Mouse (Mus musculus) neural tube, embryonic 12.5 days (tissue): Measurements from ENCODE around the gene Ptpn23. TPM values are rescaled to one million over a fixed set of nuclear protein-coding genes. Genes with fewer than 3 reads are reported as not detected.
"Not testable (repeated sequence)": the region's sequence is repeated elsewhere in the genome, so short reads cannot be mapped to it uniquely, and the experiment has no call there.

Experiments used
- ATAC-seq: fragments of 200-750 bp; cut with Nextera tagmentation; 2 replicates; pipeline ENCODE4 v1.8.0; 2017; ENCODE audit warnings: low read depth, mild to moderate bottlenecking, moderate TSS enrichment, moderate library complexity; ENCODE audit not compliant: low FRiP score
- H3K27ac ChIP-seq: fragments of 300-500 bp; sonication (generic); 2 replicates; pipeline ENCODE4 v1.5.1; 2016
- H3K27me3 ChIP-seq: fragments of 300-500 bp; sonication (generic); replicated peaks from 2 replicates; pipeline ENCODE4 v1.6.1; 2016; ENCODE audit warnings: mild to moderate bottlenecking
- H3K36me3 ChIP-seq: fragments of 300-500 bp; sonication (generic); 2 replicates; pipeline ENCODE4 v1.6.1; 2016; ENCODE audit warnings: mild to moderate bottlenecking
- H3K4me1 ChIP-seq: fragments of 300-500 bp; sonication (generic); 2 replicates; pipeline ENCODE4 v1.6.1; 2016
- H3K4me2 ChIP-seq: fragments of 300-500 bp; sonication (generic); replicated peaks from 2 replicates; pipeline ENCODE4 v1.6.1; 2016; ENCODE audit warnings: mild to moderate bottlenecking
- H3K4me3 ChIP-seq: fragments of 300-500 bp; sonication (generic); 2 replicates; pipeline ENCODE4 v1.5.1; 2016
- H3K9ac ChIP-seq: fragments of 300-500 bp; sonication (generic); 2 replicates; pipeline ENCODE4 v1.6.1; 2016; ENCODE audit warnings: mild to moderate bottlenecking
- H3K9me3 ChIP-seq: fragments of 300-500 bp; sonication (generic); 2 replicates; pipeline ENCODE4 v1.6.1; 2016; ENCODE audit warnings: mild to moderate bottlenecking
- WGBS: fragments of 180-500 bp; shearing (Covaris S2); methylation state at CpG from one replicate; pipeline ENCODE4 v1.1.7; 2016; 5-methylcytosine and 5-hydroxymethylcytosine counted together
- polyA plus RNA-seq: library from polyadenylated mRNA; unstranded; fragments of >200 nt; fragmentation: Nextera tagmentation; extraction: Ambion mirVana; gene quantifications from 2 replicates; pipeline ENCODE4 v1.2.1, GENCODE M21; 2016

The Ptpn23 gene
- polyA plus RNA-seq, 1 experiment from 2014 or later, result 17.6 TPM

DNA sequence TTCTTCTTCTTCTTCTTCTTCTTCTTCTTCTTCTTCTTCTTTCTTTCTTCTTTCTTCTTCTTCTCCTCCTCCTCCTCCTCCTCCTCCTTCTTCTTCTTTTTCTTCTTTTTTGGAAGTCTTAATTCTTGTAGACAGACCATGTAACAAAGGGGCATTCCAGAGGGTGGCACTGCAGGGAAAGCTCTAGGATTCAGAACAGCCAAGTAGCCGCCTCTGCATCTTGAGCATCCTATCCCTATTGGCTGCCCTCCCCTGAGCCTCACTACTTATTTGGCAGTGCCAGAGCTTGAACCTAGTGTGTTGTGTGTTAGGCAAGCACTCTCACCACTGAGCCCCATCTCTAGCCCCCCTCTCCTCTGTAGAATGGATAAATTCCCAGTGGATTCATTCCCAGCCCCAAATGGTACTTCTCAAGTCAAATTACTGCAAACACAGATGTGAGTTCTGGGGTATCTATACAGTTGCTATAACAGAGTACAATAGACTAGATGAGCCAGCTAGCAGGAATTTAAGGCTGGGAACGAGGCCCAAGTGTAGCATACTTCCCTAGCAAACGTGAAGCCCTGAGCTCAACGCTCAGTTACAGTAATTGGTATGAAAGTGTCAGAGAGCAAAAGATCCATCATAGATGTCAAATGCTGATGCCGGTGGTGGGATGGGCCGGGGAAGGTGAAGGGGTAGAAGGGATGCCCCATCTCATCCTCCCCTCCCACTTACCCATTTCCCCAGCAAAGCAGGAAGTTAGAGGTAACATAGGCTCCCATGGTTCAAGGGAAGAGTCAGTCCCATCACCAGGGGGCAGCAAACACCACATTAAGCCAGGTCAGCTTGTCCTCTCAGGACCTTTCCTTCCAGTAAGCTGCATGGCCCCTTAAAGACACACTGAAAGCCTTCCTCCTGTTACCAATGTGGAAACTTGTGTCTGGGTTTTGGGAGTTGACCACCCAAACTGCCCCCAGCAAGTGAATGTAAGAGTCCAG lies 3.2 kb upstream of the Ptpn23 start:
- 47% methylated on average over 6 of the region's 6 CpGs for WGBS
- Histone ChIP-seq H3K36me3 (no peaks in the 10 kb centered on the region), H3K9me3 (no peaks in the 10 kb centered on the region), H3K27ac (no peak overlapping the region), H3K4me3 (no peak overlapping the region), H3K4me1 (peaks cover 9% of the 10 kb centered on the region), H3K4me2 (no peak overlapping the region), H3K27me3 (no peaks in the 10 kb centered on the region), H3K9ac (0 out of 2 replicates have a peak overlapping the region, but pooled peaks have one; percentile 6)
- no peak for ATAC-seq

DNA sequence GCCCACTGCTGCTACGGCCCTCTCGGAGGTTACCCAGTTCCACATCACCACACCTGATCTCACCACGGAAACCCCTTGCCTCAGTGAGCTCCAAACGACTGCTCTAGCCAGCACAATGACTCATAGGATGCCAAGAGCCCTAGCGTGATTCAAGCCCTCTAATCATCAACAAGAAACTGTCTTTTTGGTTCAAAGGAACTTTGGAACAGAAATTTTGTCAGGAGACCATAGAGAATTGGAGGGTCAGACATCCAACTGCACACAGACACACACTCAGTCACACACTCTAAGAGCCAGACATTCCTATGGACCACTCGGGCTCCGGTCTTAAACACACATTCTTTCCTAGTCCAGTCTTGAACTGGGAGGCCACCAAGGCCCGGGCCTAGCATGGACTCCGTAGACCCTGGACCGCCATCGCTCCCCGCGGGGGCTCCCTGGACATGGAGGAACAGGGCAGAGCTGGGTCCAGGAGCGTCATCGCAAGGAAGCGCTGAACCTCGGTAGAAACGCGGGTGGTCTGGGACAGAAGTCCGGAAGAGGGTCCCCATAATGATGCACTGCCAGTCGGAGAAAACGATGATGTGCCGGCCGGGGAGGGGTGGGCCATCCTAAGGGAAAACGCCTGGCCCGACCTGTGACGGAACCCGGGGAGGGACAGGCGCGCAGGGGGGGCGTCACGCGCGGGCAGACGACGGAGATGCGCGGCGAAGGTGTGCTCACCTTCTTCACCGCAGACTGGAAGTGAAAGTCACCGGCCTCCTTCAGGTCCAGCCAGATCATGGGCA lies 508 bp downstream of the Ptpn23 start:
- peak; percentile 79 for ATAC-seq
- H3K4me3 ChIP-seq, result peak overlapping the region; percentile 85
- no peak overlapping the region for H3K27ac ChIP-seq
- no peaks in the 10 kb centered on the region for H3K9me3 ChIP-seq
- H3K4me2 ChIP-seq, result peak overlapping the region; percentile 76
- 0 out of 2 replicates have a peak, but pooled peaks cover 3% of the 10 kb centered on the region for H3K36me3 ChIP-seq
- WGBS, result 3% methylated on average over 41 of the region's 41 CpGs
- peak overlapping the region; percentile 88 for H3K9ac ChIP-seq
- H3K4me1 ChIP-seq, result peaks cover 12% of the 10 kb centered on the region
- H3K27me3 ChIP-seq, result no peaks in the 10 kb centered on the region

DNA sequence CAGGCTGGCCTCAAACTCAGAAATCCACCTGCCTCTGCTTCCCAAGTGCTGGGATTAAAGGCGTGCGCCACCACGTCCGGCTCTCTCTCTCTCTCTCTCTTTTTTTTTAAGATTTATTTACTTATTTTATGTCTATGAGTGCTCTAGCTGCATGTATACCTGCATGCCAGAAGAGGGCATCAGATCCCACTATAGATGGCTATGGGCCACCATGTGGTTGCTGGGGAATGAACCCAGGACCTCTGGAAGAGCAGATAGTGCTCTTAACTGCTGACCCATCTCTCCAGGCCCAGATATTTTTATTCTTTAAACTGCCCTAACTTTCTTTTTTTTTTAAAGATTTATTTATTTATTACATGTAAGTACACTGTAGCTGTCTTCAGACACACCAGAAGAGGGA lies 4.8 kb downstream of the Ptpn23 start:
- ATAC-seq, H3K27me3 ChIP-seq, H3K9ac ChIP-seq, H3K27ac ChIP-seq, H3K4me2 ChIP-seq, H3K9me3 ChIP-seq, H3K4me3 ChIP-seq: not testable (repeated sequence)
- Histone ChIP-seq H3K4me1 (peaks cover 12% of the 10 kb centered on the region), H3K36me3 (peaks cover 10% of the 10 kb centered on the region; the same call in 1 of the 2 replicates)
- 88% methylated on average over 4 of the region's 4 CpGs for WGBS

DNA sequence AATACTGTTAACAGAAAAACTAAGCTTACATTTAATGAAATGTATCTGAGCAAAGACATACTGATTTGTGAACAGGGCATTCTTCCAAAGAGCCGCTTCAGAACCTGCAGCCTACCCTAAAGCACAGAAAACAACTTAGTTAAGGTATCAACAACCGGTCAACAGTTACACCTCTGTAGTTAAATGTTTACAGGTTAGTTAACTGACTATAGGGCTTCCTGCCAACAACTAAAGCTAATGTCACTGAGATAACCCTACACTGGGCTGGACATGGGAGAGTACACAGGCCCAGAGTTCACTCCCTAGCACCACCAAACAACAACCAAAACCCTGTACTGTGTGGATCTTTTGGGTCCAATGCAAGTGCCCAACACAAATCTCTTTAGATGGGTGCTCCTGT lies 5.3 kb downstream of the Ptpn23 start:
- Histone ChIP-seq H3K27me3 (no peaks in the 10 kb centered on the region), H3K27ac (no peak overlapping the region), H3K4me1 (peaks cover 12% of the 10 kb centered on the region), H3K4me2 (no peak overlapping the region), H3K9me3 (no peaks in the 10 kb centered on the region), H3K4me3 (no peak overlapping the region), H3K36me3 (peaks cover 11% of the 10 kb centered on the region; the same call in 1 of the 2 replicates), H3K9ac (no peak overlapping the region)
- over 99% methylated on average over 2 of the region's 2 CpGs for WGBS
- no peak for ATAC-seq

DNA sequence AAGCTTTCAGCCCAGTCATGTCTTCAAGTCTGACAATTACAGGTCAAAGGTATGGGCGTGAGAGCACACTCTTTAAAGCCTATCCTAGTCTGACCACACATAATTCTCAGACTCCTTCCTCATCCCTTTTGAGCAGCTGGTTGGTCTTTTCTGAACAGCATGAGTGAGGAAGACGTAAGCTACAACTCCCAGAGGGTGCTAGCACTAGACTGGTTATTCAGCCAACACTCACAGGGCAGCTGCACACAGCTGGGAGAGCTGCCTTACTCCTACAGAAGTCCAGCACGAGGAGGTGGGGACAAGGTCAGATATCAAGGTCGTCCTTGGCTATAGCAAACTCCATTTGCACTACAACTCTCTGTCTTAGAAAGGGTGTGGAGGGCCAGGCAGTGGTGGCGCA lies 7.4 kb downstream of the Ptpn23 start:
- ATAC-seq, result no peak
- H3K9ac ChIP-seq, result no peak overlapping the region

DNA sequence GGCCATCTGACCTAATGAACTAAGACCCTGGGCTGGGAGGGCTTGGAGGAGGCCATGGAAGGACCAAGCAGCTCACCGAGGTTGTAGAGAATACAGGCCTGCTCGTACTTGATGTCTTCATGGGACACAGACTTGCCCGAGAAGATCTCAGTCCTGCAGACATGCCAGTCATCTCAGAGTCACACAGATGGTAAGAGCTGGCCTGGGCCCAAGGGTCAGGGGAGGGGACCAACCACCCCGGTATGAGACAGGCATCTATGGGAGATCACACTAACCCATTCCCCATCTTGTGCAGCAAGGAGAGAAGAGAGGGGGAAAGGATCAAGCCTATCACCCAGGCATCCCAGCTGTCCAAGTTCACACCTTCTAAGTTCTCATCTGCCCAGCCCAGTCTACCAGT lies 14.7 kb downstream of the Ptpn23 start:
- Histone ChIP-seq H3K27ac (no peak overlapping the region), H3K9ac (no peak overlapping the region), H3K4me2 (no peak overlapping the region), H3K27me3 (no peaks in the 10 kb centered on the region), H3K4me1 (no peaks in the 10 kb centered on the region), H3K9me3 (no peaks in the 10 kb centered on the region), H3K4me3 (no peak overlapping the region), H3K36me3 (peaks cover 75% of the 10 kb centered on the region)
- WGBS, result 90% methylated on average over 4 of the region's 4 CpGs
- ATAC-seq, result no peak

More for the DNA sequence above, 7.4 kb downstream of the Ptpn23 start:
- H3K4me2 ChIP-seq, result no peak overlapping the region
- H3K9me3 ChIP-seq, result no peaks in the 10 kb centered on the region
- H3K4me3 ChIP-seq, result no peak overlapping the region
- peaks cover 22% of the 10 kb centered on the region for H3K36me3 ChIP-seq
- no peaks in the 10 kb centered on the region for H3K4me1 ChIP-seq
- no peaks in the 10 kb centered on the region for H3K27me3 ChIP-seq
- no peak overlapping the region for H3K27ac ChIP-seq
- WGBS, result 90% methylated on average over 5 of the region's 5 CpGs

DNA sequence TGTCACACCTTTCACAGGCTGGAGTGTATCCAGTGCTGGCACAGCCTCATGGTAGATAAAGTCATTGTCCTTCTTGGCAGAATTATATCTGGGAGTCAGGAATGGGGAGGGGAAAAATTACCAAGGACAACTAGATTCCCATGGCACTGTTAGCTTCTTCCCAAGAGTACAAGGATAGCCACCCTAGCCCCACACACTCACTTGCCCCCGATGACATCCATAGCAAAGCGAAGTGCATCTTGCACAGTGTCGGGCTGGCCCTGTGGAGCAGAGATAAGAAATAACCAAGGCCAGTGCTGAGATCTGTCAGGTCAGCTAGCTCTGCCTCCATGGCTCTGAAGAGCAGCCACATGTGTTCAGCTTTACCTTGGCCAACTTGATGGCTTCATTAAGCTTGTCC lies 17.2 kb downstream of the Ptpn23 start:
- no peak for ATAC-seq
- Histone ChIP-seq H3K27me3 (no peaks in the 10 kb centered on the region), H3K4me1 (no peaks in the 10 kb centered on the region), H3K4me3 (no peak overlapping the region), H3K9ac (no peak overlapping the region), H3K27ac (no peak overlapping the region), H3K36me3 (peaks cover 90% of the 10 kb centered on the region), H3K4me2 (no peak overlapping the region), H3K9me3 (no peaks in the 10 kb centered on the region)
- WGBS, result 99% methylated on average over 3 of the region's 3 CpGs

DNA sequence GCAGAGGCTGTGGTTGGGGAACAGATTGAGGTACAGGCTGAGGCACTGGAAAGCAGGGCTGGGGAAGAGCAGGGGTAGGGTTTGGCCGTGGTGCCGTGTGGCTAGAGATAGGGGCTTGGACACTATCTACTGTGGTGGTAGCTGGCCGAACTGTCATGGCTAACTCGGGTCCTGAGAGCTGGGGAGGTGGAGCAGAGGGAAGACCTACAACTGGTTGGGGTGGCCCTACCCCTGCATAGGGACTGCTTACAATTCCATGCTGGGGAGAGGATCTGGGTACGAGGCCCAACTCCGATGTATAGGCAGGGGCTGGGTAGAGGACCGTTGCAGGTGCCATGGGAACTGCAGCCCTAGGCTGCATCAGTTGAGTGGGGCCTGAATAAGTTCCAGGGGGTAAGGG lies 20.0 kb downstream of the Ptpn23 start:
- ATAC-seq, result no peak
- no peak overlapping the region for H3K4me3 ChIP-seq
- H3K27ac ChIP-seq, result no peak overlapping the region
- H3K9me3 ChIP-seq, result no peaks in the 10 kb centered on the region
- 97% methylated on average over 7 of the region's 7 CpGs for WGBS
- no peak overlapping the region for H3K4me2 ChIP-seq
- peaks cover 98% of the 10 kb centered on the region for H3K36me3 ChIP-seq
- no peak overlapping the region for H3K9ac ChIP-seq
- H3K27me3 ChIP-seq, result no peaks in the 10 kb centered on the region
- no peaks in the 10 kb centered on the region for H3K4me1 ChIP-seq

DNA sequence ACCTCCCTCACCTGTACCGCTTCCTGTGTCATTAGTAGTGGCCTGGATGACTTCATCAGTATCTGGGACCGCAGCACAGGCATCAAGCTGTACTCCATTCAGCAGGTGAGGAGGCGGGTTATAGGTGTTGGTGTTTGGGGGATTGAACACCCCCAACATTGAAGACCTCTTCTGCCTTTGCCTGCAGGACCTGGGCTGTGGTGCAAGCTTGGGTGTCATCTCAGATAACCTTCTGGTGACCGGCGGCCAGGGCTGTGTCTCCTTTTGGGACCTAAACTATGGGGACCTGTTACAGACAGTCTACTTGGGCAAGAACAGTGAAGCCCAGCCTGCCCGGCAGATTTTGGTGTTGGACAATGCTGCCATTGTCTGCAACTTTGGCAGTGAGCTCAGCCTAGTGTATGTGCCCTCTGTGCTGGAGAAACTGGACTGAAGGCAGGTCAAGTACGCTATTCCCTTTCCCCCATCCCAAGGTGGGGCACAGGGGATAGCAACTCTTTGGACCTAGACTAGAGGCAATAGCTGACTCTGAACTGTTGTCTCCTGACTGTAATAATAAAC lies 23.6 kb downstream of the Ptpn23 start:
- H3K9ac ChIP-seq, result no peak overlapping the region
- H3K9me3 ChIP-seq, result no peaks in the 10 kb centered on the region
- no peak overlapping the region for H3K4me3 ChIP-seq
- no peak for ATAC-seq
- no peaks in the 10 kb centered on the region for H3K4me1 ChIP-seq
- H3K27me3 ChIP-seq, result no peaks in the 10 kb centered on the region
- no peak overlapping the region for H3K27ac ChIP-seq
- H3K36me3 ChIP-seq, result peaks cover 94% of the 10 kb centered on the region
- H3K4me2 ChIP-seq, result no peak overlapping the region
- 87% methylated on average over 7 of the region's 7 CpGs for WGBS

DNA sequence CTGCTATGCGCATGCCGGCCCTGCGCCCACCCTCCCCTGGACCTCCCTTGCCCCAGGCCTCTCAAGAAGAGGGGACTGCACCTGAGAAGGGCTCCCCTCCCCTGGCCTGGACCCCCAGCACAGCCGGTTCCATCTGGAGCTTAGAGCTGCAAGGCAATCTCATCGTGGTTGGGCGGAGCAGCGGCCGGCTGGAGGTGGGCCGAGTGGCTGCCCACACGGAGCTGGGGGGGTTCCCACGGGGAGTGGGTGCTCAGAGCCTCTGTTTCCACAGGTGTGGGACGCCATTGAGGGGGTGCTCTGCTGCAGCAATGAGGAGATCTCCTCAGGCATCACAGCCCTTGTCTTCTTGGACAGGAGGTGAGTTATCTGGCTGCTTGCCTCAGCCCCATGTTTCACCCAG lies 26.7 kb downstream of the Ptpn23 start:
- ATAC-seq, result no peak
- no peak overlapping the region for H3K4me2 ChIP-seq
- 84% methylated on average over 12 of the region's 12 CpGs for WGBS
- peaks cover 94% of the 10 kb centered on the region for H3K36me3 ChIP-seq
- H3K9me3 ChIP-seq, result no peaks in the 10 kb centered on the region
- no peak overlapping the region for H3K4me3 ChIP-seq
- H3K9ac ChIP-seq, result no peak overlapping the region
- no peaks in the 10 kb centered on the region for H3K4me1 ChIP-seq
- H3K27me3 ChIP-seq, result no peaks in the 10 kb centered on the region
- no peak overlapping the region for H3K27ac ChIP-seq

DNA sequence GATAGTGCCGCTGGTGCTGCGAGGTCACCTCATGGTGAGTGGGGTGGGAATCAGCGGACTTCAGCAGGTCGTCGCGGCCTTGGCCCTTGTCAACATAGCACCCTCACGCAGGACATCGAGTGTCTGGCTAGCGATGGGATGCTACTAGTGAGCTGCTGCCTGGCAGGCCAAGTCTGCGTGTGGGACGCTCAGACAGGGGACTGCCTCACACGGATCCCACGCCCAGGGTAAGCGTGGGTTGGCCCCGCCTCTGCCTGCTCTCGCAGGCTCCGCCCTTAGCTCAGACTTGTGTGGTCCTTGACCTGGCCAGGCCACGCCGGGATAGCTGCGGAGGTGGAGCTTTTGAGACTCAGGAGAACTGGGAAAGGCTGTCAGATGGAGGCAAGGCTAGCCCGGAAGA lies 27.4 kb downstream of the Ptpn23 start:
- no peaks in the 10 kb centered on the region for H3K9me3 ChIP-seq
- ATAC-seq, result 0 out of 2 replicates have a peak, but pooled peaks have one; percentile 44
- no peaks in the 10 kb centered on the region for H3K27me3 ChIP-seq
- H3K27ac ChIP-seq, result no peak overlapping the region
- no peak overlapping the region for H3K4me3 ChIP-seq
- H3K4me2 ChIP-seq, result no peak overlapping the region
- H3K4me1 ChIP-seq, result no peaks in the 10 kb centered on the region
- whole genome bisulfite sequencing, result 51% methylated on average over 21 of the region's 21 CpGs
- H3K9ac ChIP-seq, result no peak overlapping the region
- peaks cover 94% of the 10 kb centered on the region for H3K36me3 ChIP-seq

DNA sequence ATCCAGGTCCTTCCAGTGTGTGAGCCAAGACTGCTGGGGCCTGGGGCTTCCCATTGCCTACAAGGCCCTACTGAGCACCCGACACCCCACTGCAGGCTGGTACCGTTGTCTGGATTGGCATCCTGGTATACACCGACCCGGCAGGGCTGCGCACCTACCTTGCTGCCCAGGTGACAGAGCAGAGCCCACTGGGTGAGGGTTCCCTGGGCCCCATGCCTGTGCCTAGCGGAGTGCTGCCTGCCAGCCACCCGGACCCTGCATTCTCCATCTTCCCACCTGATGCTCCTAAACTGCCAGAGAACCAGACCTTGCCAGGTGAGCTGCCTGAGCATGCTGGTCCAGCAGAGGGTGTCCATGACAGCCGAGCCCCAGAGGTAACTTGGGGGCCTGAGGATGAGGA lies 28.7 kb downstream of the Ptpn23 start:
- Histone ChIP-seq H3K36me3 (peaks cover 85% of the 10 kb centered on the region), H3K27me3 (no peaks in the 10 kb centered on the region), H3K9me3 (no peaks in the 10 kb centered on the region), H3K4me2 (no peak overlapping the region), H3K4me3 (no peak overlapping the region), H3K9ac (no peak overlapping the region), H3K27ac (no peak overlapping the region), H3K4me1 (no peaks in the 10 kb centered on the region)
- 92% methylated on average over 8 of the region's 8 CpGs for WGBS
- no peak for ATAC-seq
